Mouse (Mus musculus) splenic B cell, adult 2 months (primary cell): ENCODE results near the gene 4930469K13Rik.

Experiments used
- DNase-seq: peaks from one replicate; pipeline ENCODE4 v3.0.0-alpha.2; 2011; ENCODE audit warnings: low read depth, low spot score
- H3K27me3 ChIP-seq: 2 replicates; pipeline ENCODE4 v1.6.1; 2012; ENCODE audit warnings: mild to moderate bottlenecking, low read length, moderate library complexity, mixed read lengths; ENCODE audit not compliant: control insufficient read depth, poor library complexity, insufficient read depth, severe bottlenecking
- H3K36me3 ChIP-seq: 2 replicates; pipeline ENCODE4 v1.6.1; 2012; ENCODE audit warnings: mild to moderate bottlenecking, low read length, moderate library complexity, mixed read lengths; ENCODE audit not compliant: control insufficient read depth, poor library complexity, insufficient read depth, severe bottlenecking

The 4930469K13Rik gene

GRCm38 (mm10) chr11:34104919-34105318, 6.6 kb upstream of the 4930469K13Rik start:
- DNase-seq = no peak
- Histone ChIP-seq H3K36me3 (no peaks in the 10 kb centered on the region), H3K27me3 (no peaks in the 10 kb centered on the region)

GRCm38 (mm10) chr11:34101827-34102226, 3.5 kb upstream of the 4930469K13Rik start:
- H3K36me3 ChIP-seq = no peaks in the 10 kb centered on the region
- no peak for DNase-seq
- H3K27me3 ChIP-seq = no peaks in the 10 kb centered on the region

GRCm38 (mm10) chr11:34087064-34087463, 11.3 kb downstream of the 4930469K13Rik start:
- DNase-seq = no peak
- Histone ChIP-seq H3K27me3 (no peaks in the 10 kb centered on the region), H3K36me3 (no peaks in the 10 kb centered on the region)

- Histone ChIP-seq H3K36me3 (no peaks in the 10 kb centered on the region), H3K27me3 (no peaks in the 10 kb centered on the region)
- DNase-seq = no peak
These were observed 12.1 kb downstream of the 4930469K13Rik start for GRCm38 (mm10) chr11:34086164-34086751.

- no peaks in the 10 kb centered on the region for H3K36me3 ChIP-seq
- DNase-seq = no peak
- H3K27me3 ChIP-seq = no peaks in the 10 kb centered on the region
These were observed 13.7 kb downstream of the 4930469K13Rik start for GRCm38 (mm10) chr11:34084639-34085038.

- DNase-seq = no peak
- Histone ChIP-seq H3K27me3 (no peaks in the 10 kb centered on the region), H3K36me3 (no peaks in the 10 kb centered on the region)
These were observed 14.6 kb downstream of the 4930469K13Rik start for GRCm38 (mm10) chr11:34083795-34084194.

GRCm38 (mm10) chr11:34079542-34080464, 18.6 kb downstream of the 4930469K13Rik start:
- Histone ChIP-seq H3K36me3 (no peaks in the 10 kb centered on the region), H3K27me3 (no peaks in the 10 kb centered on the region; the same call in 1 of the 2 replicates)

GRCm38 (mm10) chr11:34078581-34078980, 19.8 kb downstream of the 4930469K13Rik start:
- Histone ChIP-seq H3K36me3 (no peaks in the 10 kb centered on the region), H3K27me3 (no peaks in the 10 kb centered on the region; the same call in 1 of the 2 replicates)
- DNase-seq = no peak

More at GRCm38 (mm10) chr11:34079542-34080464, 18.6 kb downstream of the 4930469K13Rik start:
- DNase-seq = no peak

- Histone ChIP-seq H3K27me3 (no peaks in the 10 kb centered on the region; the same call in 1 of the 2 replicates), H3K36me3 (no peaks in the 10 kb centered on the region)
- no peak for DNase-seq
These were observed 20.5 kb downstream of the 4930469K13Rik start for GRCm38 (mm10) chr11:34077870-34078269.

GRCm38 (mm10) chr11:34073776-34074175, 24.6 kb downstream of the 4930469K13Rik start:
- Histone ChIP-seq H3K27me3 (no peaks in the 10 kb centered on the region; the same call in 1 of the 2 replicates), H3K36me3 (no peaks in the 10 kb centered on the region)
- peak; percentile 71 for DNase-seq

GRCm38 (mm10) chr11:34072309-34072708, 26.0 kb downstream of the 4930469K13Rik start:
- Histone ChIP-seq H3K36me3 (no peaks in the 10 kb centered on the region), H3K27me3 (no peaks in the 10 kb centered on the region)
- no peak for DNase-seq

GRCm38 (mm10) chr11:34070596-34070995, 27.8 kb downstream of the 4930469K13Rik start:
- Histone ChIP-seq H3K36me3 (no peaks in the 10 kb centered on the region), H3K27me3 (no peaks in the 10 kb centered on the region)
- DNase-seq = no peak

- Histone ChIP-seq H3K27me3 (no peaks in the 10 kb centered on the region), H3K36me3 (no peaks in the 10 kb centered on the region)
- DNase-seq = peak; percentile 32
These were observed 34.5 kb downstream of the 4930469K13Rik start for GRCm38 (mm10) chr11:34063702-34064485.

- Histone ChIP-seq H3K27me3 (no peaks in the 10 kb centered on the region), H3K36me3 (no peaks in the 10 kb centered on the region)
- no peak for DNase-seq
These were observed 35.1 kb downstream of the 4930469K13Rik start for GRCm38 (mm10) chr11:34063257-34063656.
